Mouse (Mus musculus): ENCODE measurements at regions not wholly inside any gene's neighbourhood (a gene's known extent, or its start where the extent isn't known, plus 50 kb on each side); places are given as distances from the start of the nearest gene placed in this dataset.

DNA sequence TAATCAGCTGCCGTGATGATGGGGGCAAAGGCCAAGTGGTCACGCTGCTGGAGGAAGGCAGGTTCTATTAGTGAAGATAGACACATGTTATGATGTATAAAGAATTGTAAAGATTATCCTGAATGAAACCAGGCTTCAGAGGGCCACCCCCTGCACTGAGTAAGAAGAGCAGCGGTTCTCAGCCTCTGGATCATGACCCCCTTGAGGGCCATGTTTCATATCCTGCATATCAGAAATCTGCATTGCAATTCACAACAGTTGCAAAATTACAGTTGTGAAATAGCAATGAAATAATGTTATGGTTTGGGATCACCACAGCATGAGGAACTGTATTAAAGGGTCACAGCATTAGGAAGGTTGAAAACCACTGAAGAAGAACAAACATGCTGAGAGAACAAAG is 162.5 kb upstream of the Zranb2 start:
- no peak for DNase-seq (ENCODE audit: low read depth, low spot score)

DNA sequence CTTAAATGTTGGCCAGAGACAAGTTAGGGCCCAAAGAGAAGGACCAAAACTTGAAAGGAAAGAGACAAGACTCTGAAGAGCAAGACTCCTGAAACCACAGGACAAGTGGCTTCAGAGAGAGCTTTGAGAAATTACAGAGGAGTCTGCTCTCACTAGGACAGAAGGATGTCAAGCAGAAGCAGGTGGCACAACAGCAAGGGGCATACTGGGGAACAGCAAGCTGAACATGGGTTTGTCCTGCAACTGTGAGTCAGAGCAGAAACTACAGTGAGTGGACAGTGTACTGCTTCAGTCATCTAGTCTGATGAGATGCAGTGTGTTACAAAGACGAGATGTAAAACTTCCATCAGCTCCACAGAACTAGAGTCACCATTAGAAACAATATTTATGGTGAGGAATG is 160.6 kb upstream of the Zranb2 start:
- no peak for DNase-seq (ENCODE audit: low read depth, low spot score)

DNA sequence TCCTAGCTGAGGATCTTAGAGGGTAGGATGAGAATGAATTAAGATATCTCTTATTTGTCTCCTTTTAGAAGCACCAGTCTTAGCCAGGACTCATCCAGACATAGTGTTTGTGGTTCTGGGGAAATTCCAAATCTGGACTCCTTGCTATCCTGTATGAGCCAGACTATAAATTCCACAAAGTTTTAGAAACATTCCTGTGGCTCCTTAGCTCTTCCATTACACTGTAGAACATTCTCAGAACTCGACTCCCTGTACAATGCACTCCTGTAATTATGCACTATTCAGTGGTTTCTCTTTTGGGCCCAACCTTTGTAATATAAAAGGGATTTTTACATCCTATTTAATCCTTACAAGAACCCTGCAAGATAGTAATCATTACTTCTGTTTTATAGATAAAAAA is 159.8 kb upstream of the Zranb2 start:
- DNase-seq (ENCODE audit: low read depth, low spot score), result no peak

DNA sequence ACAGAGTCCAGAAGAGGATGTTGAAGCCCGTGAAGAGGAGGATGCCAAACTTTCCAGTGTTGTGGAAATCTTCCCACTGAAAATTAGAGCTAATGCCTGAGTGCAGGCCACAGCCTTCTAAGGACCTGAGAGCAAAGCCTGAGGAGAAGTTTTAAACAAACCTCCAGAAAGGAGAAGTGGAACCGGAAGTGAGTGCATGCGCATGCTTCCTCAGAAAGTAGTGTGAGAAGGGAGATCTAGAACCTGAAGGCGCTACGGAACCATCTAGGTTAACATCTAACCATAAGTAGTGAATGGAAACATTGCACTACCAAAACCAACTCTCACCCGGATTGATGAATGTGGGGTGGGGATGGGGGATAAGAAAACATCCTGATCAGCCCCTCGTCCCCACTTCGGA is 156.4 kb upstream of the Zranb2 start:
- no peak for DNase-seq (ENCODE audit: low read depth, low spot score)

DNA sequence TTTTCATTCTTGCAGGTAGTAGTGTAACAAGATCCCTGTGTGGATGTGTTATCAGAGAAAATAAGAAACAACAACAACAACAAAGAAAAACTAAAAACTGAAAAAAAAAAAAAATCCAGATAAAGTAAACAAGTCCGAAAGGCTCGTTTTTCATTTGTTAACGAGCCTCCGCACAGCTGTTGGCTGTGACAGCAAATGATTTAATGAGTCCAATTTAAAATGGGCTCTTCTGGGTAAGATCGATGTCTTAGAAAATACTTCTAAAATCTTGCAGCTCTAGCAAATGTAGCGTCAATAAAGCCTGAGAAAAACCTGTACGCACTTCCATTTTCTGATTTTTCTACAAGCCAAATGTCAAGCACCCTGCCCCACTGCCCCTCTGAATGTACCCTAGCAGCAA is 155.8 kb upstream of the Zranb2 start:
- no peak for DNase-seq (ENCODE audit: low read depth, low spot score)

DNA sequence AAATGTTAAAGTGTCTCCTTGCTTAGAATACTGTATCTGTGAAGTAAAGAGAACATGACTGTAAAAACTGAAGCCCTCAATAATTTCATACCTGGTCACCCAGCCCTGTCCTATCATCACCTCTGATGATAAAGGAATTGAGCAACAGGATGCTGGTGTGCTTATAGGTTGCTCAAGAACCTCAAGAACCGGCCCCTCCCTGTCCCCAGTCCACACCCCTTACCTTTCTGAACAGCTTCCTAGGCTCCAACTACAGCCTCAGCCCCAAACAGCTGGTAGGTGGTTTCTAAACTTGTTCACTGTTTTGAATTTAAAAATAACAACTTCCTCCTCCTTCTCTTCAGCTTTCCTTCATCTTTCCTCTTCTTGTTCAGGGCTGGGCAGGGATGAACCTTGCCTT is 142.1 kb upstream of the Zranb2 start:
- DNase-seq (ENCODE audit: low read depth, low spot score), result no peak

DNA sequence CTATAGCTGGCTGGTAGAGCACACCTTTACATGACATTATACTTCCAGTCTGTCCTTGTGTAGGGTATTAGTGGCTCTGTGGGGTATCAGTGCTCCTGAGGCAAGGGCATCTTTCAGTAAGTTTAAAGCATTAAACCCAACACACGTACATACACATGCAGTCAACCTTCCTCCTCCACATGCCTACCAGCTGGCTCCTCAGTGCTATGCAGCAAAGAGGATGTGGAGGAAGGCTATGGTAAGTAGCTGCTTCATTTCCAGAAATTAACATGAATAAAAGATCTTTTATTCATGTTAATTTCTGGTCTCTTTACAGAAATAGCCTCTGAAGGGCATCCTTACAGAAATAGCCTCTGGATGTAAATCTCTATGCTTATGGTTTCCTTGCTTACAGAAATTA is 140.1 kb upstream of the Zranb2 start:
- DNase-seq (ENCODE audit: low read depth, low spot score), result no peak

DNA sequence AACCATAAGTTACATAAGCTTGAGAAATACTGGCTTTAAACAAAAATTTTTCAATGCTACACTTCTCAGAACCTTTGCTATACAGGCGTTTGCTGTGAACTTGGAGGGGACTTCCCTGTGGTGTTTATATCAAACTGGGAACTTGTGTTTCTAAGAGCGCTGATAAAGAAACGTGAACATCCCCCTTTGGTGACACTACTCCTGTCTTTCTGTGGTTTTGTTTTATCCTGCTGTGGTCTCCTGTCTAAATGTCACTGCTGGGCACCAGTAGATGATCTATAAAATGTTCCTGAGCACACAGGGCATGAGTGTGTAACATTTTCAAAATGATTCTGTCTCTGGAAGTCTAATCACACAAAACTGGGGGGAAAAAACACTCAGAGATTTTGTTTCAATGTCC is 134.1 kb upstream of the Zranb2 start:
- DNase-seq (ENCODE audit: low read depth, low spot score), result no peak

DNA sequence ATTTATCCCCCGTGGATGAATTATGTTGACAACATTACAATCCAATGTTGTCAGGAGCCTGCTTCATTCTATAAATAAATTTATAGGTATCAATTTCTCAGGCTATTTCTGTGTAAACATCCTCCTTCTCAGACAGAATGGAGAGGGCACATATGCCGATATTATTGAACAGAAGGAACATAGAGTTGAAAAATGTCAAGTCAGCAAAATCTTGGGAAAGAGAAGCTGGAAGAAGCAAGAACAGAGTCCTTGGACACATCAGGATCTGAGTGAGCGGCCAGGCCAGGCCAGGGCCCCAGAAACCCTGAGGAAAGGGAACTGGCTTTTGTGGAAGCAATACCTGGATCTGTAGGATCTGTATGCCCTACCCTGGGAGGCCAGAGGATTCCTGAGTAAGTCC is 129.9 kb upstream of the Zranb2 start:
- no peak for DNase-seq (ENCODE audit: low read depth, low spot score)

DNA sequence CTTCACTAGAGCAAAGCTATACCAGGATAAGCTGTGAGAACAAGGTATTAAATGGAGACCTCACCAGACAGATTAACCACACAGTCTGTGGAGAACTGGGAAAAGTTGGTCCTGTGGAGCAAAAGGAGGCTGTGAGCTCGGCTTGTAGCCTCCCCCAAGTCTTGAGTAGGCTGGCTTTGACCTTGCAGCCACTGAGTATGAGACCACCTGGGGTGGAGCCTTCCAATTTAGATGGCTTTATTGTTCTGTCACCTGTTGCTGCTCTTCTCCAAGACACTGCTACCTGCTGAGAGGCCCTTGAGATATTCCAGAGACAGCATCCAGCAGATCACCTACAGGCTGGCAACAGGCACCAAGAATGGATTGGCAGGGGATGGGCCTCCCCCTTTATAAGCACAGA is 110.5 kb upstream of the Zranb2 start:
- DNase-seq (ENCODE audit: low read depth, low spot score), result peak; percentile 11

DNA sequence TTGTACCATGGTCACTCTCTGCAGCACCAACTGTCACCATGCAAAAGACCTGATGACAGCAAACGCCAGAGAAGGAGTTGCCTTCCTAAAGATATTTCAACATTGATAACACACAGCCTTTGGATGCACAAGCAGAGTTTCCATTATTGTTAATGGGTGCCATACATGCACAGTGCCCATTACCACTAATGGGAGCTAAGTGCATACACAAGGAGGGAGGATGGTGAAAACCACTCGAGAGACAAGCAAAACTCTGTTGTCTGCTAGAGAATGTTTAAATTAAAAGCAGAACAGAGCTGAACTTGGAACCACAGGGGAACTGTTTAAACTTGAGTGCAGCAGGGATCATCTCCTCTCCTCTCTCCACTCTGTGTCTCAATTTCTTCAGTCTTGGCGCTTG is 107.2 kb upstream of the Zranb2 start:
- no peak for DNase-seq (ENCODE audit: low read depth, low spot score)

DNA sequence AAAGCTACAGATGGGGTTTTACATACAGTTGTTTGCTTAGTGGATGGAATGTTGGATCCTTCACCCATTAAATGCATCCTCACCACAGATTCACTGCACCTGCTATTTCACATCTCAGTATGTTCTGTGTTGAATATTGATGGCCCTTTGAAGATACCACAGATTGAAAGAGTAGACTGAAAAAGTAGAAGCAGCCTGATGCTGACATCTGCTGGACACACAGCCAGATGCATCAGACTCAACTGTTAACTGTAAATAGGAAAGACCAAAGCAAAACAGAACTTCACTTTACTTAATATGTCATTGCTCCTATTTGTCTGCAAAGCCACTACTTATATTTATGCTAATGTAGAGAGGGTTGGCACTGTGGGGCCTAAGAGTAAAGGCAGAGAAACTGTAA is 84.2 kb upstream of the Zranb2 start:
- DNase-seq (ENCODE audit: low read depth, low spot score), result no peak

DNA sequence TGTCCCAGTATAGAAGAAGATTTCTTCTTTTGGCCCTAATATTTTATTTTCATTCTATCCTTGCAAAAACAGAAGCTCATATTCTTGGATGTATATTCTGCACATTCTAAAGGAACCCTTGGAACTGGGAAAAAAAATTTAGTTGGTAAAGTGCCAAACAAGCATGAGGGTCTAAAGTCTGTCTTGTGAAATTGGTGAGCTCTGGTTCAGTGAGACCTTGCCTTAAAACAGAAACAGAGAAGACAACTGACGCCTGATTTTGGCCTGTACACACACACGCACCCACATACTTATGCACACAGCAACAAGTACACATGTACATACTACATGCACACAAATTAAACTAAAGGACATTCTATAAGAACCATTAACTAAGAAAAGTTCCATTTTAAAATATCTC is 62.4 kb upstream of the Zranb2 start:
- no peak for DNase-seq (ENCODE audit: low read depth, low spot score)

DNA sequence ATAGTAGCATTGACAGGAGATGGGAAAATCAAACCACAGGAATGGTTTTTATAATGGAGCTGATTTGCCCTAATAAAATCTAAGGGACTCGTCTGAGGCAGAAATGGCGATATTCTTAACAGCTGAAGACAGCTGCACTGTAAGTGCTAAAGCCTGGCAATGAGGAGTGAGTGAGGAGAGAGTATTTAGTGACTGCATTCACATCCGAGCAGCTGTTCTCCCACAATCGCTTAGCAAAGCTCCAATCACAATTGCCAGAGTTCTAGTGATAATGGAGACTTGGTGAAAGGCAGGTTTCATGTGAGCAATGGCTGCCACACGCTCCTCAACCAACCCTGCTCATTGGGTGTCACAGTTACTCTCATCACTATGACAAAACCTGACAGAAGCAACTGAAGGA is 61.3 kb upstream of the Zranb2 start:
- no peak for DNase-seq (ENCODE audit: low read depth, low spot score)

DNA sequence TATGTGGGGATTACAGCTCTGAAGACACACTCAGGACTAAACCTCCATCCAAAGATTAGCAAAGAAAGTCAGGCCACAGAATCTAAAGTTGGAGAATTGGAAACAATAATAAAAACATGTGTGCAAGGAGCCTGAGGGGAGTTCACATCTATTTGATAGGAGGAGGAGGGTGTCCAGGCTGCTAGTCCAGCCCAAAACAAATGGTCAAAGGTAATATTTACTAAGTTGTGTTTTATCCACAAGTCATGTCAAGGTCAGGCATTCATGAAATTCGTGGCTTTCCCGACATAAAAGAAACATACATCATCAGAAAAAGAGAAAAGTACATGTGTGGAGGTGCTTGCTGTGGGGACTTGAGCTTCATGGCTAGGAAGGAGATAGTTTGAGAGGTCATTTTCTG is 56.2 kb upstream of the Zranb2 start:
- no peak for DNase-seq (ENCODE audit: low read depth, low spot score)
